Mouse (Mus musculus) liver, adult 2 months (tissue): ENCODE measurements around the gene Ccdc57. TPM values are rescaled to one million over a fixed set of nuclear protein-coding genes. Genes with fewer than 3 reads are reported as not detected.

ENCODE experiments used
- DNase-seq: peaks from one replicate; pipeline ENCODE4 v3.0.0-alpha.2; 2011; ENCODE audit warnings: low read depth, low spot score; ENCODE audit errors: extremely low read depth
- H3K27ac ChIP-seq: fragments of 200-500 bp; replicated peaks from 2 replicates; pipeline ENCODE4 v1.5.1; 2012; ENCODE audit warnings: low read depth, mild to moderate bottlenecking, control low read depth, inconsistent platforms, low read length; ENCODE audit not compliant: insufficient read depth
- H3K27me3 ChIP-seq: fragments of 200-500 bp; 2 replicates; pipeline ENCODE4 v1.6.1; 2012; ENCODE audit warnings: mild to moderate bottlenecking, moderate library complexity, low read length, inconsistent platforms; ENCODE audit not compliant: control insufficient read depth, insufficient read depth
- H3K36me3 ChIP-seq: fragments of 200-500 bp; 2 replicates; pipeline ENCODE4 v1.6.1; 2012; ENCODE audit warnings: low read length, inconsistent platforms; ENCODE audit not compliant: control insufficient read depth, insufficient read depth
- H3K4me1 ChIP-seq: fragments of 200-500 bp; 2 replicates; pipeline ENCODE4 v1.6.1; 2011; ENCODE audit warnings: low read length; ENCODE audit not compliant: control insufficient read depth, insufficient read depth
- H3K4me3 ChIP-seq: fragments of 200-500 bp; 2 replicates; pipeline ENCODE4 v1.5.1; 2011; ENCODE audit warnings: low read depth, mild to moderate bottlenecking, control low read depth, low read length, moderate library complexity; ENCODE audit not compliant: insufficient read depth
- H3K79me2 ChIP-seq: fragments of 200-500 bp; 2 replicates; pipeline ENCODE4 v1.6.1; 2012; ENCODE audit warnings: inconsistent platforms, mild to moderate bottlenecking, low read length, moderate library complexity; ENCODE audit not compliant: control insufficient read depth, insufficient read depth
- H3K9ac ChIP-seq: fragments of 200-500 bp; 2 replicates; pipeline ENCODE4 v1.6.1; 2012; ENCODE audit warnings: low read depth, mild to moderate bottlenecking, control low read depth, inconsistent platforms, low read length
- CTCF ChIP-seq: fragments of 200-500 bp; IDR thresholded peaks from 2 replicates; pipeline ENCODE4 v1.5.1; 2011; ENCODE audit warnings: low read depth, low read length, control low read depth
- POLR2A ChIP-seq: fragments of 200-500 bp; IDR thresholded peaks from 2 replicates; pipeline ENCODE4 v1.6.1; 2011; ENCODE audit warnings: low read length, control low read depth; ENCODE audit not compliant: insufficient read depth; ENCODE audit errors: extremely low read depth
- WGBS: fragments of 180-500 bp; shearing (Covaris S2); methylation state at CpG from one replicate; pipeline ENCODE4 v1.1.7; 2018; 5-methylcytosine and 5-hydroxymethylcytosine counted together
- polyA plus RNA-seq: library from polyadenylated mRNA; depleted of rRNA; stranded (reverse); fragments of >200 nt; gene quantifications from 2 replicates; pipeline ENCODE4 v1.2.3, GENCODE M21; 2012
- total RNA-seq: library from RNA; depleted of rRNA; stranded (reverse); fragments of >200 nt; gene quantifications from 2 replicates; pipeline ENCODE4 v1.2.3, GENCODE M21; 2014

The Ccdc57 gene
- total and polyA plus RNA-seq, 2 experiments: 1.1 to 2.3 TPM

GRCm38 (mm10) chr11:120825289-120825863 lies 107.3 kb downstream of the Ccdc57 start:
- Histone ChIP-seq H3K27me3 (no peaks in the 10 kb centered on the region), H3K4me3 (no peak overlapping the region), H3K9ac (no peak overlapping the region), H3K36me3 (peaks cover 3% of the 10 kb centered on the region), H3K4me1 (peaks cover 37% of the 10 kb centered on the region), H3K79me2 (peaks cover 19% of the 10 kb centered on the region), H3K27ac (peak overlapping the region; percentile 73)
- DNase-seq: no peak
- TF ChIP-seq POLR2A: no peak
- no peak for TF ChIP-seq CTCF
- WGBS: 59% methylated on average over 4 of the region's 4 CpGs

- Histone ChIP-seq H3K27me3 (no peaks in the 10 kb centered on the region), H3K4me1 (peaks cover 32% of the 10 kb centered on the region), H3K36me3 (peaks cover 8% of the 10 kb centered on the region), H3K4me3 (peak overlapping the region; percentile 68), H3K27ac (peak overlapping the region; percentile 73), H3K79me2 (peaks cover 19% of the 10 kb centered on the region), H3K9ac (peak overlapping the region; percentile 73)
- TF ChIP-seq CTCF (no peak), POLR2A (no peak)
- no peak for DNase-seq
- 3% methylated on average over 21 of the region's 21 CpGs for WGBS
These were observed 107.8 kb downstream of the Ccdc57 start for GRCm38 (mm10) chr11:120824787-120825288.

- no peaks in the 10 kb centered on the region for H3K27me3 ChIP-seq
- TF ChIP-seq POLR2A (peak; percentile 99), CTCF (peak; percentile 57)
- H3K9ac ChIP-seq: peak within 1 kb of the TSS; percentile 94
- peak; percentile 79 for DNase-seq
- H3K27ac ChIP-seq: peak within 1 kb of the TSS; percentile 89
- H3K36me3 ChIP-seq: peaks cover 15% of the 10 kb centered on the region
- peaks cover 19% of the 10 kb centered on the region for H3K79me2 ChIP-seq
- under 1% methylated on average over 109 of the region's 109 CpGs for WGBS
- H3K4me3 ChIP-seq: peak within 1 kb of the TSS; percentile 96
- peaks cover 31% of the 10 kb centered on the region for H3K4me1 ChIP-seq
These were observed 108.5 kb downstream of the Ccdc57 start, which contains the start of gene Fasn for GRCm38 (mm10) chr11:120823956-120824786. Fasn (minus strand) TSS chr11:120824547.

GRCm38 (mm10) chr11:120823551-120823947 lies 109.1 kb downstream of the Ccdc57 start:
- TF ChIP-seq CTCF (no peak), POLR2A (no peak)
- H3K27me3 ChIP-seq: no peaks in the 10 kb centered on the region
- H3K4me3 ChIP-seq: peak overlapping the region; percentile 96
- DNase-seq: no peak
- H3K27ac ChIP-seq: peak overlapping the region; percentile 81
- H3K36me3 ChIP-seq: peaks cover 15% of the 10 kb centered on the region
- peaks cover 19% of the 10 kb centered on the region for H3K79me2 ChIP-seq
- H3K9ac ChIP-seq: peak overlapping the region; percentile 94
- WGBS: 2% methylated on average over 40 of the region's 40 CpGs
- peaks cover 34% of the 10 kb centered on the region for H3K4me1 ChIP-seq

GRCm38 (mm10) chr11:120822831-120823550 lies 109.7 kb downstream of the Ccdc57 start:
- H3K36me3 ChIP-seq: peaks cover 20% of the 10 kb centered on the region
- H3K27ac ChIP-seq: peak overlapping the region; percentile 81
- no peak for TF ChIP-seq CTCF
- TF ChIP-seq POLR2A: 0 out of 2 replicates have a peak, but pooled peaks have one; percentile 27
- no peaks in the 10 kb centered on the region for H3K27me3 ChIP-seq
- H3K9ac ChIP-seq: peak overlapping the region; percentile 94
- DNase-seq: no peak
- WGBS: 6% methylated on average over 14 of the region's 14 CpGs
- peak overlapping the region; percentile 96 for H3K4me3 ChIP-seq
- peaks cover 19% of the 10 kb centered on the region for H3K79me2 ChIP-seq
- peaks cover 38% of the 10 kb centered on the region for H3K4me1 ChIP-seq
